Mouse (Mus musculus): ENCODE measurements around the gene Ticam1.

DNA sequence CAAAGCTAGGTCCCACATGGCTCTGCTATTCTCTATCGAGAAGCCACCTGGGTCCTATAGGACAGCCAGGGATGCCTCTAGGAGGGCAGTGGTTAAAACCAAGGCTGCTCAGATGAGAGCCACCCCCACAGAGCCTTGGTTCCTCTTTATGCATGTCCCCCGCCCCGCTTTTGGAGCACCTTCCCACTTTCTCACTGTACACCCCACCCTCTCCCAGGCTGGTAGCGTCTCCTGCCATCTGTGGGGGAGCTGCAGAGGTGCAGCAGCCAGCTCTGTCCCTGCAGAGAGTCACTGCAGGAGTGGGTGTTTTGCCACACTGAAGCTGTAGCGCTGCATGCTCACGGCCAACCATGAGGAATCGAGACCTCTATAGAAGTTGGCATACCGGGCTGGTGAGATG, 6.7 kb upstream of the Ticam1 start:
- no peak for TF ChIP-seq POLR2A (IDR thresholded peaks at IDR 0.05; ENCODE audit: low read depth, low read length)
- no peak for TF ChIP-seq CTCF (IDR thresholded peaks at IDR 0.05; ENCODE audit: extremely low read depth, insufficient read length, insufficient replicate concordance, low read depth, low read length)

Data from small intestine, adult 2 months (tissue).